Mouse (Mus musculus): ENCODE measurements at regions not wholly inside any gene's neighbourhood (a gene's known extent, or its start where the extent isn't known, plus 50 kb on each side); places are given as distances from the start of the nearest gene placed in this dataset.

GRCm38 (mm10) chr13:83979535-83979934 is 242.6 kb upstream of the Tmem161b start:
- DNase-seq (ENCODE audit: low read depth, low spot score), result no peak
- H3K36me3 ChIP-seq (ENCODE audit: control insufficient read depth in 1 of 2, insufficient read depth in 2 of 2, low read length in 2 of 2), result no peaks in the 10 kb centered on the region
- no peak overlapping the region for H3K4me3 ChIP-seq (ENCODE audit: control insufficient read depth in 1 of 2, insufficient read depth in 1 of 2, low read depth in 2 of 2, low read length in 2 of 2)
- no peaks in the 10 kb centered on the region for H3K9me3 ChIP-seq (replicated peaks; ENCODE audit: insufficient read depth, low read length)
- no peaks in the 10 kb centered on the region for H3K79me2 ChIP-seq (ENCODE audit: control insufficient read depth, insufficient read depth, low read length, poor library complexity)
- TF ChIP-seq ZMIZ1 (IDR thresholded peaks at IDR 0.05; ENCODE audit: low read depth, low read length) (no peak), POLR2AphosphoS5 (IDR thresholded peaks at IDR 0.05; ENCODE audit: borderline replicate concordance, low read depth, low read length) (no peak), CHD2 (IDR thresholded peaks at IDR 0.05; ENCODE audit: low read length) (no peak), MAX (IDR thresholded peaks at IDR 0.05; ENCODE audit: low read length) (no peak), NRF1 (IDR thresholded peaks at IDR 0.05; ENCODE audit: insufficient read depth, low read depth, low read length, poor library complexity, severe bottlenecking) (no peak), MYB (IDR thresholded peaks at IDR 0.05; ENCODE audit: low read depth, low read length) (no peak), EP300 (IDR thresholded peaks at IDR 0.05; ENCODE audit: low read depth in 1 of 2, low read length in 2 of 2) (no peak), MEF2A (IDR thresholded peaks at IDR 0.05; ENCODE audit: extremely low read depth, insufficient replicate concordance, low read depth, low read length, poor library complexity, severe bottlenecking) (no peak), JUND (IDR thresholded peaks at IDR 0.05; ENCODE audit: low read depth, low read length) (no peak), MAFK (IDR thresholded peaks at IDR 0.05; ENCODE audit: borderline replicate concordance, low read depth, low read length) (no peak), BHLHE40 (IDR thresholded peaks at IDR 0.05; ENCODE audit: borderline replicate concordance, low read depth, low read length) (no peak), RCOR1 (IDR thresholded peaks at IDR 0.05; ENCODE audit: low read depth, low read length) (no peak), USF1 (IDR thresholded peaks at IDR 0.05; ENCODE audit: low read depth, low read length) (no peak), USF2 (IDR thresholded peaks at IDR 0.05; ENCODE audit: borderline replicate concordance in 1 of 2, insufficient read depth in 1 of 2, low read depth in 1 of 2, low read length in 2 of 2) (no peak), ETS1 (IDR thresholded peaks at IDR 0.05; ENCODE audit: low read depth, low read length) (no peak), UBTF (IDR thresholded peaks at IDR 0.05; ENCODE audit: borderline replicate concordance, insufficient read depth, low read depth, low read length) (no peak), ELF1 (IDR thresholded peaks at IDR 0.05; ENCODE audit: low read depth, low read length) (no peak), KAT2A (conservative IDR thresholded peaks at IDR 0.05; ENCODE audit: low read depth, low read length) (no peak)
- H3K27ac ChIP-seq (ENCODE audit: control insufficient read depth, low read depth, low read length), result no peak overlapping the region
- no peaks in the 10 kb centered on the region for H3K27me3 ChIP-seq (ENCODE audit: control insufficient read depth in 1 of 2, insufficient read depth in 2 of 2, low read length in 2 of 2)
- no peaks in the 10 kb centered on the region for H3K4me1 ChIP-seq (ENCODE audit: control insufficient read depth in 1 of 2, insufficient read depth in 2 of 2, low read length in 2 of 2)
- no peak overlapping the region for H3K9ac ChIP-seq (ENCODE audit: control insufficient read depth, low read depth, low read length, poor library complexity, severe bottlenecking)

- no peak overlapping the region for H3K4me3 ChIP-seq (ENCODE audit: control insufficient read depth in 1 of 2, insufficient read depth in 1 of 2, low read depth in 2 of 2, low read length in 2 of 2)
- TF ChIP-seq MXI1 (IDR thresholded peaks at IDR 0.05; ENCODE audit: low read depth, low read length) (no peak), ETS1 (IDR thresholded peaks at IDR 0.05; ENCODE audit: low read depth, low read length) (no peak), ZMIZ1 (IDR thresholded peaks at IDR 0.05; ENCODE audit: low read depth, low read length) (no peak), CTCF (IDR thresholded peaks at IDR 0.05 in 2 of 3, conservative IDR thresholded peaks at IDR 0.05 in 1 of 3; ENCODE audit: control insufficient read depth in 1 of 3, insufficient read depth in 1 of 3, low read depth in 2 of 3, low read length in 3 of 3, poor library complexity in 1 of 3, severe bottlenecking in 1 of 3) (no peak), CHD2 (IDR thresholded peaks at IDR 0.05; ENCODE audit: low read length) (no peak), GABPA (IDR thresholded peaks at IDR 0.05; ENCODE audit: low read depth, low read length) (no peak), ELF1 (IDR thresholded peaks at IDR 0.05; ENCODE audit: low read depth, low read length) (no peak), RCOR1 (IDR thresholded peaks at IDR 0.05; ENCODE audit: low read depth, low read length) (no peak), NRF1 (IDR thresholded peaks at IDR 0.05; ENCODE audit: insufficient read depth, low read depth, low read length, poor library complexity, severe bottlenecking) (no peak), E2F4 (IDR thresholded peaks at IDR 0.05; ENCODE audit: borderline replicate concordance, low read depth, low read length) (no peak), SMC3 (IDR thresholded peaks at IDR 0.05; ENCODE audit: low read depth, low read length) (no peak), TBP (IDR thresholded peaks at IDR 0.05; ENCODE audit: low read depth, low read length) (no peak), NELFE (IDR thresholded peaks at IDR 0.05; ENCODE audit: low read depth, low read length) (no peak), SIN3A (IDR thresholded peaks at IDR 0.05; ENCODE audit: low read length) (no peak), MYB (IDR thresholded peaks at IDR 0.05; ENCODE audit: low read depth, low read length) (no peak), BHLHE40 (IDR thresholded peaks at IDR 0.05; ENCODE audit: borderline replicate concordance, low read depth, low read length) (no peak)
- H3K36me3 ChIP-seq (ENCODE audit: control insufficient read depth in 1 of 2, insufficient read depth in 2 of 2, low read length in 2 of 2), result no peaks in the 10 kb centered on the region
- no peaks in the 10 kb centered on the region for H3K27me3 ChIP-seq (ENCODE audit: control insufficient read depth in 1 of 2, insufficient read depth in 2 of 2, low read length in 2 of 2)
- no peak overlapping the region for H3K27ac ChIP-seq (ENCODE audit: control insufficient read depth, low read depth, low read length)
- DNase-seq (ENCODE audit: low read depth, low spot score), result no peak
- no peaks in the 10 kb centered on the region for H3K9me3 ChIP-seq (replicated peaks; ENCODE audit: insufficient read depth, low read length)
- H3K4me1 ChIP-seq (ENCODE audit: control insufficient read depth in 1 of 2, insufficient read depth in 2 of 2, low read length in 2 of 2), result no peaks in the 10 kb centered on the region
- H3K79me2 ChIP-seq (ENCODE audit: control insufficient read depth, insufficient read depth, low read length, poor library complexity), result no peaks in the 10 kb centered on the region
- H3K9ac ChIP-seq (ENCODE audit: control insufficient read depth, low read depth, low read length, poor library complexity, severe bottlenecking), result no peak overlapping the region
Measured at GRCm38 (mm10) chr13:83984651-83985331, 237.3 kb upstream of the Tmem161b start.
